ENCODE assay signal across 8 mouse cellular contexts in the genomic region with DNA sequence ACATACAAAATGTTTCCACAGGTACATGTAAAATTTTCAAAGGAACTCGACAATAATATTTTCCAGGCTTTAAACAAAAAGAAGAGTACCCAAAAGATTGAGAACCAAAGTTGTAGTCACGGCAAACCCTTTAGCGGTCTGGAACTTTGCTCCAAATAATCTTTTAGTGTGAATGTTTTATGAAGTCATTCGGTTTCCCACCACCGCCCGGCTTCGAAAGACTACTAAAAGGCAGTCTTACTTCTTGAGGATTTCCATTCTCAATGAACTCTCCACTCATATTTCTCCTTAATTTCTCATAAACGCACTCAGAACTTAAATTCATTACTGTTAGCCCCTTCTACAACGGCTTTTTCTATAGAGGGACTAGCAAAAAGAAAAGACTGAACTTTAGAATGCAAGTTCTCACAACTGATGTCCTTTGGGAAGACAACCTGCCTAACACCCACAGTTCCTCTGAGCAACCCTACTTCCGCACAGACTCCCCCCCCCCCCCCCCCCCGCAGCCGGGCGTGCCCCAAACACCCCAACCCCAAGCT. TPM values are rescaled to one million over a fixed set of nuclear protein-coding genes. Genes with fewer than 3 reads are reported as not detected.
DNase-seq lines count a peak whose midpoint lies in the region; ATAC-seq and TF ChIP-seq lines count a peak whose summit lies in the region.

No protein-coding gene starts in this region.

- no peak for TF ChIP-seq CTCF in cortical plate, adult 2 months (IDR thresholded peaks at IDR 0.05; ENCODE audit: extremely low read depth, insufficient read depth, low read length)
- no peak for TF ChIP-seq CTCF in hindbrain, postnatal 0 days (IDR thresholded peaks at IDR 0.05; ENCODE audit: low read depth)

- 5% methylated on average over 10 of the region's 13 CpGs for WGBS in kidney, embryonic 14.5 days
- WGBS in hindbrain, postnatal 0 days: 3% methylated on average over 12 of the region's 13 CpGs

- intact Hi-C loops in left cerebral cortex, postnatal 4 days (cut with DNase I): loop anchor here (2.0 to 5.0 kb wide), 2 partner anchors 100 to 230 kb away; no protein-coding TSS in a partner anchor

- H3K27ac ChIP-seq in kidney, embryonic 14.5 days (ENCODE audit: low read depth, low read length): peak overlapping the region; percentile 91; the same call in 1 of the 2 replicates
- no peak overlapping the region for H3K27ac ChIP-seq in cortical plate, adult 2 months (ENCODE audit: insufficient read depth, low read length)
- peak overlapping the region; percentile 95 for H3K27ac ChIP-seq in hindbrain, postnatal 0 days

- no peak for ATAC-seq in kidney, embryonic 14.5 days (ENCODE audit: low FRiP score, low TSS enrichment)
- ATAC-seq in hindbrain, postnatal 0 days: no peak
- no peak for ATAC-seq in CD4-positive, CD25-positive, alpha-beta regulatory T cell, adult 4 months

- H3K4me1 ChIP-seq in kidney, embryonic 14.5 days (ENCODE audit: control insufficient read depth, insufficient read depth, low read length): 0 out of 2 replicates have a peak, but pooled peaks cover 3% of the 10 kb centered on the region
- no peaks in the 10 kb centered on the region; the same call in 1 of the 2 replicates for H3K4me1 ChIP-seq in cortical plate, adult 2 months (ENCODE audit: control insufficient read depth, insufficient read depth, low read length)
- H3K4me1 ChIP-seq in hindbrain, postnatal 0 days (ENCODE audit: insufficient read depth, low read length): peaks cover 5% of the 10 kb centered on the region; the same call in 1 of the 2 replicates

- H3K4me2 ChIP-seq in kidney, embryonic 14.5 days (replicated peaks; ENCODE audit: low read depth, low read length): peak overlapping the region; percentile 40
- H3K4me2 ChIP-seq in hindbrain, postnatal 0 days (ENCODE audit: low read depth, low read length): peak overlapping the region; percentile 61

- peak overlapping the region; percentile 83 for H3K9ac ChIP-seq in kidney, embryonic 14.5 days (ENCODE audit: low read depth, low read length)
- H3K9ac ChIP-seq in hindbrain, postnatal 0 days (replicated peaks; ENCODE audit: low read length): peak overlapping the region; percentile 64

- peak overlapping the region; percentile 72 for H3K4me3 ChIP-seq in kidney, embryonic 14.5 days (ENCODE audit: low read length)
- H3K4me3 ChIP-seq in cortical plate, adult 2 months (ENCODE audit: insufficient read depth, low read length): peak overlapping the region; percentile 67; the same call in 1 of the 2 replicates
- H3K4me3 ChIP-seq in hindbrain, postnatal 0 days (ENCODE audit: low read length): peak overlapping the region; percentile 81

- H3K9me3 ChIP-seq in kidney, embryonic 14.5 days (ENCODE audit: control insufficient read depth, low read length): no peaks in the 10 kb centered on the region
- no peaks in the 10 kb centered on the region for H3K9me3 ChIP-seq in hindbrain, postnatal 0 days (ENCODE audit: low read length)

- no peaks in the 10 kb centered on the region for H3K27me3 ChIP-seq in kidney, embryonic 14.5 days (ENCODE audit: control insufficient read depth, insufficient read depth, low read length)
- no peaks in the 10 kb centered on the region for H3K27me3 ChIP-seq in hindbrain, postnatal 0 days (ENCODE audit: insufficient read depth, low read length)

- no peak for TF ChIP-seq POLR2A in cortical plate, adult 2 months (IDR thresholded peaks at IDR 0.05; ENCODE audit: extremely low read depth, insufficient read depth, low read length)

- DNase-seq in kidney, postnatal 14 days: no peak
- DNase-seq in hindbrain, postnatal 0 days (ENCODE audit: low spot score): no peak
- peak; percentile 9 for DNase-seq in lung, postnatal 10 days
- DNase-seq in frontal cortex, postnatal 36 days (ENCODE audit: low spot score in 2 of 2): no peak
- no peak for DNase-seq in left cerebral cortex, postnatal 4 days

- peaks cover 21% of the 10 kb centered on the region; the same call in 1 of the 2 replicates for H3K36me3 ChIP-seq in kidney, embryonic 14.5 days (ENCODE audit: control insufficient read depth, insufficient read depth, low read length)
- H3K36me3 ChIP-seq in hindbrain, postnatal 0 days (ENCODE audit: insufficient read depth, low read length): no peaks in the 10 kb centered on the region

RNA-seq across cellular contexts. Expression of a gene that starts 0.6 kb away (rescaled TPM):
- 65.2 and 72.5 TPM in 2 replicates for polyA plus RNA-seq in kidney, embryonic 14.5 days (2014; fragmentation: Nextera tagmentation; extraction: Ambion mirVana)
- polyA plus RNA-seq in cortical plate, adult 2 months (2012; rRNA removed): 13.1 and 13.8 TPM in 2 replicates
- 4.5 and 6.9 TPM in 2 replicates for total RNA-seq in hindbrain, postnatal 0 days (2014; rRNA removed)
- polyA plus RNA-seq in hindbrain, postnatal 0 days (2015; fragmentation: Nextera tagmentation; extraction: Ambion mirVana): 30.4 and 31.7 TPM in 2 replicates
- polyA plus RNA-seq in CD4-positive, CD25-positive, alpha-beta regulatory T cell, adult 4 months (2017; shearing (Covaris generic)): 10 to 100 TPM; 60.5 to 63.4 TPM
- total RNA-seq in left cerebral cortex, postnatal 4 days (2021): 10 to 100 TPM; 21.8 to 23.0 TPM

RNA-seq across cellular contexts. Expression of a gene that starts 0.8 kb away (rescaled TPM):
- 5.7 and 14.0 TPM in 2 replicates for polyA plus RNA-seq in kidney, embryonic 14.5 days (2014; fragmentation: Nextera tagmentation; extraction: Ambion mirVana)
- 6.3 and 6.8 TPM in 2 replicates for polyA plus RNA-seq in cortical plate, adult 2 months (2012; rRNA removed)
- total RNA-seq in hindbrain, postnatal 0 days (2014; rRNA removed): 4.0 and 5.2 TPM in 2 replicates
- 3.0 and 3.5 TPM in 2 replicates for polyA plus RNA-seq in hindbrain, postnatal 0 days (2015; fragmentation: Nextera tagmentation; extraction: Ambion mirVana)
- polyA plus RNA-seq in CD4-positive, CD25-positive, alpha-beta regulatory T cell, adult 4 months (2017; shearing (Covaris generic)): 1 to 10 TPM; 3.7 to 6.0 TPM
- 1 to 10 TPM; 2.9 to 3.4 TPM for total RNA-seq in left cerebral cortex, postnatal 4 days (2021)

RNA-seq across cellular contexts. Expression of a gene that starts 53.4 kb away (rescaled TPM):
- 8.8 and 11.5 TPM in 2 replicates for polyA plus RNA-seq in kidney, embryonic 14.5 days (2014; fragmentation: Nextera tagmentation; extraction: Ambion mirVana)
- 348 and 352 TPM in 2 replicates for polyA plus RNA-seq in cortical plate, adult 2 months (2012; rRNA removed)
- total RNA-seq in hindbrain, postnatal 0 days (2014; rRNA removed): 497 and 567 TPM in 2 replicates
- 193 and 195 TPM in 2 replicates for polyA plus RNA-seq in hindbrain, postnatal 0 days (2015; fragmentation: Nextera tagmentation; extraction: Ambion mirVana)
- polyA plus RNA-seq in CD4-positive, CD25-positive, alpha-beta regulatory T cell, adult 4 months (2017; shearing (Covaris generic)): under 1 TPM; 0.23 to 0.32 TPM
- 1,000 to 10,000 TPM in 1 of 2 experiments, 100 to 1,000 TPM in 1; 971 to 1,020 TPM for total RNA-seq in left cerebral cortex, postnatal 4 days (2021)

Comparison
In these comparisons a context has a peak if more than half of its experiments do, and no peak if none do; other contexts are left out.
1. RNA of a gene that starts 53.4 kb away (polyA plus RNA-seq): 348 to 352 TPM in cortical plate, adult 2 months and 193 to 195 TPM in hindbrain, postnatal 0 days; 8.8 to 11.5 TPM in kidney, embryonic 14.5 days and 0.23 to 0.32 TPM in CD4-positive, CD25-positive, alpha-beta regulatory T cell, adult 4 months; every median in the first group is over 10 times any median in the second.
2. Peak in every context shown above with its lines, with median percentiles within 50 percentile points of each other: H3K4me3 ChIP-seq.